Mouse (Mus musculus) neural tube, embryonic 12.5 days (tissue): ENCODE data around the gene Rarb. TPM values are rescaled to one million over a fixed set of nuclear protein-coding genes. Genes with fewer than 3 reads are reported as not detected.

Experiments used
- ATAC-seq: fragments of 200-750 bp; cut with Nextera tagmentation; 2 replicates; pipeline ENCODE4 v1.8.0; 2017; ENCODE audit warnings: low read depth, mild to moderate bottlenecking, moderate TSS enrichment, moderate library complexity; ENCODE audit not compliant: low FRiP score
- H3K27ac ChIP-seq: fragments of 300-500 bp; sonication (generic); 2 replicates; pipeline ENCODE4 v1.5.1; 2016
- H3K27me3 ChIP-seq: fragments of 300-500 bp; sonication (generic); replicated peaks from 2 replicates; pipeline ENCODE4 v1.6.1; 2016; ENCODE audit warnings: mild to moderate bottlenecking
- H3K36me3 ChIP-seq: fragments of 300-500 bp; sonication (generic); 2 replicates; pipeline ENCODE4 v1.6.1; 2016; ENCODE audit warnings: mild to moderate bottlenecking
- H3K4me1 ChIP-seq: fragments of 300-500 bp; sonication (generic); 2 replicates; pipeline ENCODE4 v1.6.1; 2016
- H3K4me2 ChIP-seq: fragments of 300-500 bp; sonication (generic); replicated peaks from 2 replicates; pipeline ENCODE4 v1.6.1; 2016; ENCODE audit warnings: mild to moderate bottlenecking
- H3K4me3 ChIP-seq: fragments of 300-500 bp; sonication (generic); 2 replicates; pipeline ENCODE4 v1.5.1; 2016
- H3K9ac ChIP-seq: fragments of 300-500 bp; sonication (generic); 2 replicates; pipeline ENCODE4 v1.6.1; 2016; ENCODE audit warnings: mild to moderate bottlenecking
- H3K9me3 ChIP-seq: fragments of 300-500 bp; sonication (generic); 2 replicates; pipeline ENCODE4 v1.6.1; 2016; ENCODE audit warnings: mild to moderate bottlenecking
- WGBS: fragments of 180-500 bp; shearing (Covaris S2); methylation state at CpG from one replicate; pipeline ENCODE4 v1.1.7; 2016; 5-methylcytosine and 5-hydroxymethylcytosine counted together
- polyA plus RNA-seq: library from polyadenylated mRNA; unstranded; fragments of >200 nt; fragmentation: Nextera tagmentation; extraction: Ambion mirVana; gene quantifications from 2 replicates; pipeline ENCODE4 v1.2.1, GENCODE M21; 2016

Gene Rarb
- polyA plus RNA-seq, 1 experiment from 2014 or later = 47.5 TPM

GRCm38 (mm10) chr14:16566920-16567319 lies 252.0 kb downstream of the Rarb start:
- H3K4me1 ChIP-seq = peaks cover 49% of the 10 kb centered on the region

DNA sequence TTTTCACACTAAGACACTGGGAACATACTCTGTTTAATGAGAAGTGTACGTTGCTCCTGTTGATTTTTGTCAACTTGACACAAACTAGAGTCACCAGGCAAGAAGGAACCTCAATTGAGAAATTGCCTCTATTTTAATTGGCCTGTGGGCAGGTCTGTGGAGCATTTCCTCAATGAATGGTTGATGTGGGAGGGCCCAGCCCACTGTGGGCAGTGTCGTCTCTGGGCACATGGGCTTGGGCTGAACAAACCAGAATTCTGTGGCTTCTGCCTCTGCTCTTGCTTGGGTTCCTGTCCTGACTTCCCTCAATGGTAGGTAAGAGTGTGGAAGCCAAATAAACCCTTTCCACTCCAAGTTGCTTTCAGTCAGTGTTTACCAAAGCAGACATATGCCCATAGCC lies 255.0 kb downstream of the Rarb start:
- Histone ChIP-seq H3K4me3 (no peak overlapping the region), H3K9me3 (no peaks in the 10 kb centered on the region), H3K4me2 (no peak overlapping the region), H3K36me3 (no peaks in the 10 kb centered on the region), H3K9ac (no peak overlapping the region), H3K27me3 (no peaks in the 10 kb centered on the region), H3K4me1 (peaks cover 43% of the 10 kb centered on the region), H3K27ac (no peak overlapping the region)
- no peak for ATAC-seq
- 70% methylated on average over 2 of the region's 2 CpGs for WGBS

More at GRCm38 (mm10) chr14:16566920-16567319, 252.0 kb downstream of the Rarb start:
- H3K9ac ChIP-seq = no peak overlapping the region
- H3K9me3 ChIP-seq = no peaks in the 10 kb centered on the region
- 87% methylated on average over 1 of the region's 1 CpGs for WGBS
- H3K4me2 ChIP-seq = no peak overlapping the region
- ATAC-seq = peak; percentile 64; the same call in 1 of the 2 replicates
- no peak overlapping the region for H3K4me3 ChIP-seq
- H3K27ac ChIP-seq = no peak overlapping the region
- no peaks in the 10 kb centered on the region for H3K27me3 ChIP-seq
- H3K36me3 ChIP-seq = no peaks in the 10 kb centered on the region

- Histone ChIP-seq H3K4me2 (no peak overlapping the region), H3K27me3 (no peaks in the 10 kb centered on the region), H3K4me3 (no peak overlapping the region), H3K4me1 (peaks cover 24% of the 10 kb centered on the region), H3K36me3 (no peaks in the 10 kb centered on the region), H3K27ac (no peak overlapping the region), H3K9ac (no peak overlapping the region), H3K9me3 (no peaks in the 10 kb centered on the region)
- no peak for ATAC-seq
- WGBS = 87% methylated on average over 6 of the region's 6 CpGs
Measured at GRCm38 (mm10) chr14:16561496-16562170, 257.3 kb downstream of the Rarb start.

DNA sequence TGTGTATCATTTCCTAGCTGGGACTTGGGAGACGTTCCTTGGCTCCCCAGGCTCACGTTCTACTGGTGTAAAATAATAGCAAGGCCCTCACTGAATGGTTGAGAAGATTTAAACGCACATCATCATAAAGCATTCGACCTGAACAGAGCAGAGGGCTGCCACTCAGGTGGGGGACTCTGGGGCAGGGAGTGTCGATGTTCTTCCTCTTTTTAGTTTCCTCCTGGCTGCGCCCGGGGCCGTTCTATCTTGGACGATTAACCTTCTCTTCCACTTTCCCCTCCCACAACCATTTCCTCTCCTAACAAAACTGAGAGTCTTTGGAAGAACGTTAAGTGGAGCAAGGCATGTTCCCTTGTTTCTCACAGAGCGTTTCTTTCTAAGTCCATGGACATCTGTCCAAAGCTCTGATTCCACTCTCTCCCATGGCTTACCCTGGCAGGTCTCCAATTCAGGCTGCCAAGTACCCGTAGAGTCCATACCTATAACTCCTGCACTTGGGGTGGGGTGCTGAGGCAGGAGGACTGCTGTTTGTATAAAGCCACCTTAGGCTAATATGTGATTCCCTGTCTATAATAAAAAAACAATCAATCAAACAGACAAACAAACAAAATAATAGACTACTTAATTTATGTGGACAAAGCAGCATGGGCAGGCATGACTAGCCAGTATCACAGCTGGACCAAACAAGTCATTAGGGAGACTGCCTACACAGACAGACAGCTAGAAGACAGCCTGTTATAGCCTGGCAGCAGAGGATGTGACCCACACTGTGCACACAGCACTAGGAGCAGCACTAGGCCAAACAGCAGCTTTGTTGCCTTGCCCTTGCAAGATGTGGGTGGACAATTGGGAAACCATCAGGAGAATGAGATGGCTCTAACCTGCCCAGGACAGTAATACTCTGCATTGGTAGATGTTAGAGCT lies 259.4 kb downstream of the Rarb start:
- WGBS = 67% methylated on average over 12 of the region's 12 CpGs
- Histone ChIP-seq H3K27me3 (no peaks in the 10 kb centered on the region), H3K36me3 (no peaks in the 10 kb centered on the region), H3K27ac (no peak overlapping the region), H3K9ac (no peak overlapping the region), H3K4me1 (peaks cover 29% of the 10 kb centered on the region), H3K4me3 (no peak overlapping the region), H3K4me2 (no peak overlapping the region), H3K9me3 (no peaks in the 10 kb centered on the region)
- no peak for ATAC-seq

DNA sequence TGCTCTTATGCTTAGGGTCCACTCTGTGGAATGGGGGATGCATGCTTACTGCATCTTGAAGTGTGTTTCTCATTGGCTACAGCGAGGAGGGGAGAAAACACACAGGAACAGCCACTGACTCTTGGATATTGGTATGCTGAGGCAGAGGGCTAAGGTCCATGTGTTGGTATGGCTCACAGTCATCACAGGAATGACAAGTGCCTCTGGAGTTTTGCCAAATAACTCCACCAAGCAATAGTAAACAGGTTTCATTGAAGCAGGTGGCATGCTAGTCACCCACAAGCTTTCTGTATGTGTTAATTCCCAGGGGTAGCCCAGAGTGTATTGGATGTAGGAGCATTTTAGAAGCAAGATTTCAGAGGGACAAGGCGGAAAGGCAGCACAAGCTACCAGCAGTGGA lies 260.9 kb downstream of the Rarb start:
- H3K9ac ChIP-seq = no peak overlapping the region
- H3K36me3 ChIP-seq = no peaks in the 10 kb centered on the region
- no peak overlapping the region for H3K4me3 ChIP-seq
- H3K27me3 ChIP-seq = no peaks in the 10 kb centered on the region
- peaks cover 36% of the 10 kb centered on the region for H3K4me1 ChIP-seq
- no peak for ATAC-seq
- H3K27ac ChIP-seq = no peak overlapping the region
- H3K9me3 ChIP-seq = no peaks in the 10 kb centered on the region
- no peak overlapping the region for H3K4me2 ChIP-seq
- 98% methylated on average over 2 of the region's 2 CpGs for WGBS

DNA sequence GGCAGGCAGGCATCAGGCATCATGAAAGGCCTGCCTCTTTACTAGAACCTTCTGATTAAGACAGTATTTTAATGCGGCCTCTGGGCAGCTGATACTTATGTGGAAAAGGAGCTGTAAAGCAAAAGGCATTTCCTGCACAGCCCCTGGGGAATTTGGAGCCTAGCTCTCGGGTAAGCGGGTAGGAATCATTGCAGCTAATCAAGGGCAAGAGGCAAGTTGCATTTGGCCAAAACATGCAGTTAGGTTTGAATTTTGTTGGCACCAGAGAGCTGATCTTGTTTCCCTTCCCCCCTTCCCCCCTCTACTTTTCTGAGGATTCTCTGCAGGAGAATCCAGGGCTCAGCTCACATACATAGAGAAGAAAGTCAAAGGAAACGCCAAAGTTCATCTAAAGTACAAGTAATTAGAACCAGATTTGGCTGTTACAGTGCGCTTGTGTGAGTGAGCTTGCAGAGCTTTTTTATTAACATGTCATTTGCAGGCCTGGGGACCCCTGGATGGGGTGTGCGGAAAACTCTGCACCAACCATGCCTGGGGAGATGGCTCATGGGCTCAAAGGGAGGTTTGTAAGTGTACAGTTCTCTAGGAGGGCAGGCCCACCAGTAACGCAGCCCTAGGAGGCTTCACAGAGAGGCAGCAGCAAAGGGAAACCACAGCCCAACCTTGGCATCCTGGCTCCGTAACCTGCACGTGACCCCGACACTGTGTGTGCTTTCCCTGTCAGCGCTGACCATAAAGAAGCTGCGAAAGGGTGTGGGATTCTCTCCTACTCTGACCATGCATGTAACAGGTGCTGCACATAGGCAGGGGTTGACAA lies 264.1 kb downstream of the Rarb start:
- 56% methylated on average over 12 of the region's 12 CpGs for WGBS
- H3K4me3 ChIP-seq = no peak overlapping the region
- peak; percentile 35; the same call in 1 of the 2 replicates for ATAC-seq
- no peaks in the 10 kb centered on the region for H3K36me3 ChIP-seq
- H3K27me3 ChIP-seq = no peaks in the 10 kb centered on the region
- H3K9me3 ChIP-seq = no peaks in the 10 kb centered on the region
- H3K27ac ChIP-seq = no peak overlapping the region
- H3K4me2 ChIP-seq = no peak overlapping the region
- peaks cover 26% of the 10 kb centered on the region for H3K4me1 ChIP-seq
- H3K9ac ChIP-seq = no peak overlapping the region

GRCm38 (mm10) chr14:16554319-16554642 lies 264.7 kb downstream of the Rarb start:
- Histone ChIP-seq H3K27me3 (no peaks in the 10 kb centered on the region), H3K4me1 (peaks cover 21% of the 10 kb centered on the region), H3K4me3 (no peak overlapping the region), H3K27ac (no peak overlapping the region; the same call in 1 of the 2 replicates), H3K36me3 (no peaks in the 10 kb centered on the region), H3K9ac (no peak overlapping the region), H3K9me3 (no peaks in the 10 kb centered on the region), H3K4me2 (no peak overlapping the region)
- 61% methylated on average over 1 of the region's 1 CpGs for WGBS
- no peak for ATAC-seq

- Histone ChIP-seq H3K9ac (no peak overlapping the region), H3K9me3 (no peaks in the 10 kb centered on the region)
- WGBS = 84% methylated on average over 1 of the region's 1 CpGs
Measured at GRCm38 (mm10) chr14:16552293-16552692, 266.7 kb downstream of the Rarb start.

DNA sequence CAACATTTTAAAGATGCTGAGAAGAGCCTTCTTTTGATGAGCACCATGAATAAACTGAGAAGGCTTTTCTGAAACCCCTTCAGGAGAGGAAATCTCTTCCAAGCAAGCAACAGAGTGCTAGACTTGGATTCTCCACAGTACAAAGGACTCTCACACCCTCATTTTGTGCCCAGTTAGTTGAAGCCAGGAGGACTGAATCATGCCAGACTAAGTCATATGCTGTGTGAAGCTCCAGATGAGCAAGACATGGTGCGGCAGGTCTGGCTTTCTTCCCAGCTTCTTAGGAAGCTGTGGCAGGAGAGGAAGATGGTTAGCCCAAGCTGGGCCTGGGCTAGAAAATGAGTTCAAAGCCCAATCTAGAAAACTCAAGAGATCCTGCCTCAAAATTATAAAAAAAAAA lies 267.1 kb downstream of the Rarb start:
- 97% methylated on average over 1 of the region's 1 CpGs for WGBS
- no peak for ATAC-seq
- Histone ChIP-seq H3K27ac (no peak overlapping the region), H3K9ac (no peak overlapping the region), H3K9me3 (no peaks in the 10 kb centered on the region), H3K4me2 (no peak overlapping the region), H3K4me3 (no peak overlapping the region), H3K27me3 (no peaks in the 10 kb centered on the region), H3K36me3 (peaks cover 15% of the 10 kb centered on the region), H3K4me1 (peaks cover 19% of the 10 kb centered on the region)

More at GRCm38 (mm10) chr14:16552293-16552692, 266.7 kb downstream of the Rarb start:
- Histone ChIP-seq H3K27ac (no peak overlapping the region), H3K4me3 (no peak overlapping the region), H3K27me3 (no peaks in the 10 kb centered on the region), H3K4me1 (peaks cover 19% of the 10 kb centered on the region), H3K4me2 (no peak overlapping the region), H3K36me3 (peaks cover 10% of the 10 kb centered on the region)
- ATAC-seq = no peak

DNA sequence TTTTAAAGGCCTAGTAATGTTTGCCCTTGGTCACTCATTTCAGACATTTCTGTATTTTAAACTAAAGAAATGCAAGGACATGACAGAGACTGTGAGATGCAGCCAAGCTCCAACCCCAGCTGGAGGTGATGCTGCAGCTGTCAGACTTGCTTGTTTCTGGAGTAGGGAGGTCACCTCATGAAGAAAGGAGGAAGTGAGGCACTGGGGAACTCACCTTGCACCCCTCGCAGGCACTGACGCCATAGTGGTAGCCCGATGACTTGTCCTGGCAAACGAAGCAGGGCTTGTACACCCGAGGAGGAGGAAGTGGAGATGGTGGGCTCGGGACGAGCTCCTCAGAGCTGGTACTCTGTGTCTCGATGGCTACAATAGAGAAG lies 270.8 kb downstream of the Rarb start:
- Histone ChIP-seq H3K4me3 (no peak overlapping the region), H3K9me3 (no peaks in the 10 kb centered on the region), H3K9ac (no peak overlapping the region), H3K27me3 (no peaks in the 10 kb centered on the region), H3K27ac (no peak overlapping the region), H3K4me2 (no peak overlapping the region), H3K36me3 (peaks cover 28% of the 10 kb centered on the region), H3K4me1 (no peaks in the 10 kb centered on the region)
- WGBS = 89% methylated on average over 8 of the region's 8 CpGs
- no peak for ATAC-seq

- 74% methylated on average over 6 of the region's 6 CpGs for WGBS
- ATAC-seq = no peak
- H3K27ac ChIP-seq = no peak overlapping the region
Measured at GRCm38 (mm10) chr14:16547492-16548199, 271.3 kb downstream of the Rarb start.

More at GRCm38 (mm10) chr14:16547492-16548199, 271.3 kb downstream of the Rarb start:
- no peaks in the 10 kb centered on the region for H3K9me3 ChIP-seq
- no peak overlapping the region for H3K4me3 ChIP-seq
- no peak overlapping the region for H3K4me2 ChIP-seq
- H3K27me3 ChIP-seq = no peaks in the 10 kb centered on the region
- no peak overlapping the region for H3K9ac ChIP-seq
- no peaks in the 10 kb centered on the region for H3K4me1 ChIP-seq
- peaks cover 28% of the 10 kb centered on the region for H3K36me3 ChIP-seq
